Mouse (Mus musculus): ENCODE measurements around the gene Nr2f2.

Nr2f2 gene

GRCm38 (mm10) chr7:70349981-70350670 is 16.4 kb downstream of the Nr2f2 start:
- no peak for DNase-seq

- DNase-seq = no peak
These were observed 17.4 kb downstream of the Nr2f2 start for GRCm38 (mm10) chr7:70348977-70349615.

GRCm38 (mm10) chr7:70348064-70348976 is 18.2 kb downstream of the Nr2f2 start:
- no peak for DNase-seq

- DNase-seq = no peak
These were observed 18.9 kb downstream of the Nr2f2 start for GRCm38 (mm10) chr7:70347618-70347958.

GRCm38 (mm10) chr7:70346951-70347617 is 19.5 kb downstream of the Nr2f2 start:
- DNase-seq = no peak

GRCm38 (mm10) chr7:70346010-70346536 is 20.5 kb downstream of the Nr2f2 start:
- no peak for DNase-seq

GRCm38 (mm10) chr7:70343426-70343825 is 23.1 kb downstream of the Nr2f2 start:
- DNase-seq = no peak

GRCm38 (mm10) chr7:70342771-70343170 is 23.8 kb downstream of the Nr2f2 start:
- DNase-seq = no peak

- no peak for DNase-seq
These were observed 24.5 kb downstream of the Nr2f2 start for GRCm38 (mm10) chr7:70342076-70342475.

- no peak for DNase-seq
These were observed 26.4 kb downstream of the Nr2f2 start for GRCm38 (mm10) chr7:70339998-70340630.

- DNase-seq = no peak
These were observed 28.3 kb downstream of the Nr2f2 start for GRCm38 (mm10) chr7:70338265-70338640.

GRCm38 (mm10) chr7:70337581-70338264 is 28.8 kb downstream of the Nr2f2 start:
- no peak for DNase-seq

GRCm38 (mm10) chr7:70336571-70337240 is 29.8 kb downstream of the Nr2f2 start:
- no peak for DNase-seq

GRCm38 (mm10) chr7:70336126-70336525 is 30.4 kb downstream of the Nr2f2 start:
- DNase-seq = no peak

- DNase-seq = no peak
These were observed 31.1 kb downstream of the Nr2f2 start for GRCm38 (mm10) chr7:70335411-70335810.

GRCm38 (mm10) chr7:70334836-70335235 is 31.7 kb downstream of the Nr2f2 start:
- DNase-seq = no peak

- DNase-seq = no peak
These were observed 32.7 kb downstream of the Nr2f2 start for GRCm38 (mm10) chr7:70333851-70334250.

GRCm38 (mm10) chr7:70332926-70333664 is 33.4 kb downstream of the Nr2f2 start:
- DNase-seq = no peak

- DNase-seq = no peak
These were observed 34.3 kb downstream of the Nr2f2 start for GRCm38 (mm10) chr7:70332064-70332850.

All from B cell, adult 2 months (primary cell).